Mouse (Mus musculus): ENCODE data around the gene Plekhg1. TPM values are rescaled to one million over a fixed set of nuclear protein-coding genes. Genes with fewer than 3 reads are reported as not detected.

Plekhg1 gene
- polyA plus RNA-seq, 2 experiments, result 14.3 to 20.9 TPM

- Histone ChIP-seq H3K36me3 (ENCODE audit: control insufficient read depth, insufficient read depth, low read length) (no peaks in the 10 kb centered on the region), H3K4me3 (replicated peaks; ENCODE audit: low read length) (peak overlapping the region; percentile 8), H3K4me1 (ENCODE audit: control insufficient read depth, insufficient read depth, low read length) (peaks cover 24% of the 10 kb centered on the region), H3K4me2 (replicated peaks; ENCODE audit: low read depth, low read length, severe bottlenecking) (peak overlapping the region; percentile 39), H3K9ac (ENCODE audit: low read depth, low read length, severe bottlenecking) (peak overlapping the region; percentile 31), H3K9me3 (ENCODE audit: control insufficient read depth, low read length) (no peaks in the 10 kb centered on the region; the same call in 1 of the 2 replicates), H3K27me3 (ENCODE audit: control insufficient read depth, insufficient read depth, low read length) (no peaks in the 10 kb centered on the region), H3K27ac (replicated peaks; ENCODE audit: low read depth, low read length) (peak overlapping the region; percentile 70)
- 16% methylated on average over 12 of the region's 12 CpGs for WGBS
- DNase-seq (ENCODE audit: low spot score) (peak; percentile 47), ATAC-seq (ENCODE audit: low FRiP score, low read depth) (no peak; the same call in 1 of the 2 replicates)
- no peak for TF ChIP-seq POLR2A (IDR thresholded peaks at IDR 0.05; ENCODE audit: borderline replicate concordance, extremely low read depth, insufficient read depth, insufficient read length)
Observed at GRCm38 (mm10) chr10:3863411-3864195, 123.4 kb downstream of the Plekhg1 start.

- Histone ChIP-seq H3K4me2 (replicated peaks; ENCODE audit: low read depth, low read length, severe bottlenecking) (peak overlapping the region; percentile 39), H3K9me3 (ENCODE audit: control insufficient read depth, low read length) (no peaks in the 10 kb centered on the region; the same call in 1 of the 2 replicates), H3K36me3 (ENCODE audit: control insufficient read depth, insufficient read depth, low read length) (no peaks in the 10 kb centered on the region), H3K9ac (ENCODE audit: low read depth, low read length, severe bottlenecking) (peak overlapping the region; percentile 31), H3K4me3 (replicated peaks; ENCODE audit: low read length) (peak overlapping the region; percentile 8), H3K27ac (replicated peaks; ENCODE audit: low read depth, low read length) (peak overlapping the region; percentile 70), H3K4me1 (ENCODE audit: control insufficient read depth, insufficient read depth, low read length) (peaks cover 18% of the 10 kb centered on the region), H3K27me3 (ENCODE audit: control insufficient read depth, insufficient read depth, low read length) (no peaks in the 10 kb centered on the region)
- ATAC-seq (ENCODE audit: low FRiP score, low read depth) (peak; percentile 48; the same call in 1 of the 2 replicates), DNase-seq (ENCODE audit: low spot score) (peak; percentile 26)
- TF ChIP-seq POLR2A (IDR thresholded peaks at IDR 0.05; ENCODE audit: borderline replicate concordance, extremely low read depth, insufficient read depth, insufficient read length), result no peak
- 12% methylated on average over 6 of the region's 6 CpGs for WGBS
Observed at GRCm38 (mm10) chr10:3864196-3864540, 124.0 kb downstream of the Plekhg1 start.

- Histone ChIP-seq H3K4me3 (replicated peaks; ENCODE audit: low read length) (no peak overlapping the region), H3K9me3 (ENCODE audit: control insufficient read depth, low read length) (no peaks in the 10 kb centered on the region; the same call in 1 of the 2 replicates), H3K4me1 (ENCODE audit: control insufficient read depth, insufficient read depth, low read length) (peaks cover 21% of the 10 kb centered on the region), H3K36me3 (ENCODE audit: control insufficient read depth, insufficient read depth, low read length) (no peaks in the 10 kb centered on the region), H3K9ac (ENCODE audit: low read depth, low read length, severe bottlenecking) (no peak overlapping the region), H3K27me3 (ENCODE audit: control insufficient read depth, insufficient read depth, low read length) (no peaks in the 10 kb centered on the region), H3K27ac (replicated peaks; ENCODE audit: low read depth, low read length) (no peak overlapping the region), H3K4me2 (replicated peaks; ENCODE audit: low read depth, low read length, severe bottlenecking) (no peak overlapping the region)
- DNase-seq (ENCODE audit: low spot score), result no peak
- no peak for ATAC-seq (ENCODE audit: low FRiP score, low read depth)
- no peak for TF ChIP-seq POLR2A (IDR thresholded peaks at IDR 0.05; ENCODE audit: borderline replicate concordance, extremely low read depth, insufficient read depth, insufficient read length)
Observed at GRCm38 (mm10) chr10:3867298-3867697, 127.1 kb downstream of the Plekhg1 start.

- peak; percentile 61 for DNase-seq (ENCODE audit: low spot score)
- Histone ChIP-seq H3K9me3 (ENCODE audit: control insufficient read depth, low read length) (no peaks in the 10 kb centered on the region; the same call in 1 of the 2 replicates), H3K4me3 (replicated peaks; ENCODE audit: low read length) (no peak overlapping the region), H3K27ac (replicated peaks; ENCODE audit: low read depth, low read length) (no peak overlapping the region), H3K36me3 (ENCODE audit: control insufficient read depth, insufficient read depth, low read length) (peaks cover 12% of the 10 kb centered on the region), H3K4me2 (replicated peaks; ENCODE audit: low read depth, low read length, severe bottlenecking) (no peak overlapping the region), H3K4me1 (ENCODE audit: control insufficient read depth, insufficient read depth, low read length) (peaks cover 3% of the 10 kb centered on the region; the same call in 1 of the 2 replicates), H3K9ac (ENCODE audit: low read depth, low read length, severe bottlenecking) (no peak overlapping the region), H3K27me3 (ENCODE audit: control insufficient read depth, insufficient read depth, low read length) (no peaks in the 10 kb centered on the region)
- WGBS, result 41% methylated on average over 5 of the region's 5 CpGs
- no peak for TF ChIP-seq POLR2A (IDR thresholded peaks at IDR 0.05; ENCODE audit: borderline replicate concordance, extremely low read depth, insufficient read depth, insufficient read length)
- ATAC-seq (ENCODE audit: low FRiP score, low read depth), result no peak
Observed at GRCm38 (mm10) chr10:3870828-3871227, 130.7 kb downstream of the Plekhg1 start.

- WGBS, result 95% methylated on average over 6 of the region's 6 CpGs
- no peaks in the 10 kb centered on the region for H3K9me3 ChIP-seq (ENCODE audit: control insufficient read depth, low read length)
- no peak for TF ChIP-seq POLR2A (IDR thresholded peaks at IDR 0.05; ENCODE audit: borderline replicate concordance, extremely low read depth, insufficient read depth, insufficient read length)
- no peak overlapping the region for H3K27ac ChIP-seq (replicated peaks; ENCODE audit: low read depth, low read length)
- no peak overlapping the region for H3K4me2 ChIP-seq (replicated peaks; ENCODE audit: low read depth, low read length, severe bottlenecking)
- no peak overlapping the region for H3K4me3 ChIP-seq (replicated peaks; ENCODE audit: low read length)
- no peaks in the 10 kb centered on the region for H3K27me3 ChIP-seq (ENCODE audit: control insufficient read depth, insufficient read depth, low read length)
- H3K4me1 ChIP-seq (ENCODE audit: control insufficient read depth, insufficient read depth, low read length), result peaks cover 3% of the 10 kb centered on the region; the same call in 1 of the 2 replicates
- H3K36me3 ChIP-seq (ENCODE audit: control insufficient read depth, insufficient read depth, low read length), result peaks cover 12% of the 10 kb centered on the region
- ATAC-seq (ENCODE audit: low FRiP score, low read depth) (no peak), DNase-seq (ENCODE audit: low spot score) (no peak)
- H3K9ac ChIP-seq (ENCODE audit: low read depth, low read length, severe bottlenecking), result no peak overlapping the region
Observed at GRCm38 (mm10) chr10:3873467-3873866, 133.3 kb downstream of the Plekhg1 start.

Measured in limb, embryonic 14.5 days (tissue).